31 mouse cellular contexts compared by ENCODE assay signal in genomic region chr3:87487392-87487791, GRCm38 (mm10). TPM values are rescaled to one million over a fixed set of nuclear protein-coding genes. Genes with fewer than 3 reads are reported as not detected.
DNase-seq lines count a peak whose midpoint lies in the region; ATAC-seq and TF ChIP-seq lines count a peak whose summit lies in the region.
"Had no signal": no experiment of that assay in that cellular context is flagged by ENCODE, and none has a peak within 500 bp of the region (broad histone marks: within the 10 kb centered on the region; RNA-seq: fewer than 3 reads in every experiment).

No protein-coding gene starts in this region.

- no peaks in the 10 kb centered on the region for H3K79me2 ChIP-seq in CH12.LX (replicated peaks; ENCODE audit: control insufficient read depth, extremely low read depth, insufficient read depth, poor library complexity, severe bottlenecking)

- no peak for TF ChIP-seq POLR2A in CH12.LX (IDR thresholded peaks at IDR 0.05; ENCODE audit: low read depth, low read length)
- no peak for TF ChIP-seq POLR2A in embryonic fibroblast, embryonic 13.5 days (IDR thresholded peaks at IDR 0.05; ENCODE audit: low read depth, low read length)

- H3K27me3 ChIP-seq in midbrain, embryonic 10.5 days (ENCODE audit: low read depth, poor library complexity, severe bottlenecking): no peaks in the 10 kb centered on the region
- no peaks in the 10 kb centered on the region for H3K27me3 ChIP-seq in midbrain, embryonic 11.5 days (ENCODE audit: control insufficient read depth, insufficient read depth, low read length)
- no peaks in the 10 kb centered on the region for H3K27me3 ChIP-seq in CH12.LX (replicated peaks)
- H3K27me3 ChIP-seq: forebrain, embryonic 13.5 days; hindbrain, embryonic 13.5 days; intestine, embryonic 15.5 days had no signal

- dilution Hi-C loops in CH12.LX (cut with MboI; ENCODE audit: extremely low pct_ligation_motif_present, extremely low pct_unique_long_range_greater_than_20kb, low sequenced_read_pairs): no loop called here

- TF ChIP-seq CTCF in CH12.LX (conservative IDR thresholded peaks at IDR 0.05 in 1 of 2, IDR thresholded peaks at IDR 0.05 in 1 of 2; ENCODE audit: low read depth in 2 of 2, low read length in 2 of 2): no peak
- TF ChIP-seq CTCF in embryonic fibroblast, embryonic 13.5 days (IDR thresholded peaks at IDR 0.05; ENCODE audit: borderline replicate concordance, insufficient read depth, low read length): no peak

- WGBS in midbrain, embryonic 10.5 days: 88% methylated on average over 4 of the region's 4 CpGs
- 84% methylated on average over 4 of the region's 4 CpGs for WGBS in midbrain, embryonic 11.5 days

- TF ChIP-seq EP300 in CH12.LX (IDR thresholded peaks at IDR 0.05; ENCODE audit: low read length): no peak

- no peak; the same call in none of the 2 replicates for TF ChIP-seq RAD21 in CH12.LX (IDR thresholded peaks at IDR 0.05; ENCODE audit: low read depth, low read length)

- in situ Hi-C loops in CH12.LX (cut with MboI; ENCODE audit: low pct_ligation_motif_present, low pct_unique_long_range_greater_than_20kb, low sequenced_read_pairs): no loop called here

- peaks cover 4% of the 10 kb centered on the region; the same call in 1 of the 2 replicates for H3K4me1 ChIP-seq in midbrain, embryonic 10.5 days
- H3K4me1 ChIP-seq in midbrain, embryonic 11.5 days (ENCODE audit: control insufficient read depth, insufficient read depth, low read length): no peaks in the 10 kb centered on the region
- peaks cover 9 to 40% of the 10 kb centered on the region in 2 experiments for H3K4me1 ChIP-seq in CH12.LX (ENCODE audit: control insufficient read depth in 1 of 2, insufficient read depth in 2 of 2)
- H3K4me1 ChIP-seq in embryonic fibroblast, embryonic 13.5 days (ENCODE audit: control insufficient read depth, insufficient read depth, low read length): peaks cover 5% of the 10 kb centered on the region
- H3K4me1 ChIP-seq: forebrain, embryonic 13.5 days; hindbrain, embryonic 13.5 days; intestine, embryonic 15.5 days had no signal

- DNase-seq in midbrain, embryonic 10.5 days (ENCODE audit: low spot score): peak; percentile 6
- DNase-seq in midbrain, embryonic 11.5 days (ENCODE audit: low spot score, missing footprints): no peak
- DNase-seq in A20 (ENCODE audit: low read depth, low spot score) (peak; percentile 65), CH12.LX (ENCODE audit: extremely low read depth) (peak; percentile 85)
- no peak for DNase-seq in left cerebral cortex, postnatal 4 days
- DNase-seq: adrenal gland, adult 2 months; adrenal gland, postnatal 14 days; cerebellum, adult 11-12 months; cerebellum, adult 8-10 months; cerebellum, postnatal 14 days; gastrocnemius, adult 2 months; gastrocnemius, postnatal 14 days; heart, adult 11 months had no signal

- ATAC-seq in midbrain, embryonic 11.5 days (ENCODE audit: low FRiP score): no peak
- no peak for ATAC-seq in monocyte, adult 5-6 weeks (replicated peaks; ENCODE audit: insufficient number of reproducible peaks, low FRiP score, low TSS enrichment, poor library complexity, severe bottlenecking)
- ATAC-seq: forebrain, embryonic 13.5 days; forebrain, embryonic 16.5 days; hindbrain, embryonic 16.5 days; intestine, embryonic 15.5 days had no signal

- intact Hi-C loops in left cerebral cortex, postnatal 4 days (cut with DNase I): no loop called here

- no peaks in the 10 kb centered on the region for H3K36me3 ChIP-seq in midbrain, embryonic 10.5 days
- H3K36me3 ChIP-seq in midbrain, embryonic 11.5 days (ENCODE audit: control insufficient read depth, insufficient read depth, low read length): no peaks in the 10 kb centered on the region
- peaks cover 0 to 5% of the 10 kb centered on the region in 2 experiments for H3K36me3 ChIP-seq in CH12.LX (replicated peaks in 1 of 2; ENCODE audit: control insufficient read depth in 1 of 2, insufficient read depth in 1 of 2, low read length in 1 of 2)
- H3K36me3 ChIP-seq: G1E; hindbrain, embryonic 10.5 days; hindbrain, embryonic 13.5 days; intestine, embryonic 15.5 days had no signal

- H3K9me3 ChIP-seq in midbrain, embryonic 10.5 days (replicated peaks): no peaks in the 10 kb centered on the region
- no peaks in the 10 kb centered on the region for H3K9me3 ChIP-seq in midbrain, embryonic 11.5 days (ENCODE audit: control insufficient read depth, low read length)
- peaks cover 5% of the 10 kb centered on the region for H3K9me3 ChIP-seq in CH12.LX (replicated peaks; ENCODE audit: low read length)
- H3K9me3 ChIP-seq: forebrain, embryonic 13.5 days; G1E; hindbrain, embryonic 10.5 days; hindbrain, embryonic 13.5 days; intestine, embryonic 15.5 days had no signal

- H3K27ac ChIP-seq in midbrain, embryonic 10.5 days (replicated peaks): no peak overlapping the region
- no peak overlapping the region for H3K27ac ChIP-seq in midbrain, embryonic 11.5 days (ENCODE audit: low read depth, low read length)
- H3K27ac ChIP-seq in CH12.LX (ENCODE audit: insufficient read depth, low read depth): peak overlapping the region; percentile 98
- peak overlapping the region; percentile 40; the same call in 1 of the 2 replicates for H3K27ac ChIP-seq in embryonic fibroblast, embryonic 13.5 days (ENCODE audit: insufficient read depth, low read length)
- H3K27ac ChIP-seq: forebrain, embryonic 13.5 days; gastrocnemius, adult 2 months; hindbrain, embryonic 10.5 days; hindbrain, embryonic 13.5 days; intestine, embryonic 15.5 days had no signal

- H3K4me3 ChIP-seq in midbrain, embryonic 10.5 days: no peak overlapping the region
- H3K4me3 ChIP-seq in midbrain, embryonic 11.5 days (ENCODE audit: low read depth, low read length): no peak overlapping the region
- H3K4me3 ChIP-seq in CH12.LX (replicated peaks in 1 of 3; ENCODE audit: low read depth in 2 of 3, low read length in 2 of 3, poor library complexity in 1 of 3): no peak overlapping the region
- no peak overlapping the region for H3K4me3 ChIP-seq in embryonic fibroblast, embryonic 13.5 days (ENCODE audit: insufficient read depth, low read length)
- H3K4me3 ChIP-seq: forebrain, embryonic 13.5 days; gastrocnemius, adult 2 months; hindbrain, embryonic 10.5 days; hindbrain, embryonic 13.5 days; intestine, embryonic 15.5 days had no signal

- no peak overlapping the region for H3K4me2 ChIP-seq in midbrain, embryonic 11.5 days
- H3K4me2 ChIP-seq in CH12.LX (ENCODE audit: insufficient read depth, low read depth, poor library complexity, severe bottlenecking): peak overlapping the region; percentile 97
- H3K4me2 ChIP-seq: forebrain, embryonic 13.5 days; heart, embryonic 11.5 days; hindbrain, embryonic 13.5 days; intestine, embryonic 15.5 days had no signal

- no peak overlapping the region for H3K9ac ChIP-seq in midbrain, embryonic 11.5 days (ENCODE audit: low read length)
- H3K9ac ChIP-seq in CH12.LX (ENCODE audit: insufficient read depth, low read depth): peak overlapping the region; percentile 71
- H3K9ac ChIP-seq: forebrain, embryonic 13.5 days; hindbrain, embryonic 13.5 days; intestine, embryonic 15.5 days had no signal

TF ChIP-seq in CH12.LX, 34 proteins besides CTCF, POLR2A, EP300 and RAD21:
- no peak for TF ChIP-seq BHLHE40 (IDR thresholded peaks at IDR 0.05; ENCODE audit: low read depth, low read length)
- TF ChIP-seq TCF12 (IDR thresholded peaks at IDR 0.05; ENCODE audit: low read depth, low read length): no peak
- peak; percentile 15 for TF ChIP-seq MAX (IDR thresholded peaks at IDR 0.05; ENCODE audit: low read length)
- no peak for TF ChIP-seq HCFC1 (IDR thresholded peaks at IDR 0.05; ENCODE audit: low read depth, low read length)
- no peak for TF ChIP-seq MXI1 (IDR thresholded peaks at IDR 0.05; ENCODE audit: low read depth, low read length)
- peak; percentile 53; the same call in 1 of the 2 replicates for TF ChIP-seq ETS1 (conservative IDR thresholded peaks at IDR 0.05; ENCODE audit: low read depth, low read length)
- TF ChIP-seq SIN3A (IDR thresholded peaks at IDR 0.05; ENCODE audit: low read length): peak; percentile 69; the same call in 1 of the 2 replicates
- TF ChIP-seq MEF2A (IDR thresholded peaks at IDR 0.05; ENCODE audit: borderline replicate concordance, low read depth, low read length): peak; percentile 24; the same call in 1 of the 2 replicates
- TF ChIP-seq TBP (conservative IDR thresholded peaks at IDR 0.05; ENCODE audit: low read depth, low read length): peak; percentile 61; the same call in 1 of the 2 replicates
TF ChIP-seq in CH12.LX: peak in this region for 5.

RNA-seq across cellular contexts. Expression of gene Etv3, which starts 37.8 kb away (rescaled TPM):
- polyA plus RNA-seq in midbrain, embryonic 10.5 days (2016; fragmentation: Nextera tagmentation; extraction: Ambion mirVana): 9.8 and 11.8 TPM in 2 replicates
- 8.0 and 8.1 TPM in 2 replicates for polyA plus RNA-seq in midbrain, embryonic 11.5 days (2014; fragmentation: Nextera tagmentation; extraction: Ambion mirVana)
- total RNA-seq in CH12.LX (2012; rRNA removed): 12.6 and 13.1 TPM in 2 replicates
- total RNA-seq in CH12.LX (2014; rRNA removed): 16.8 and 17.3 TPM in 2 replicates
- 22.7 and 24.1 TPM in 2 replicates for polyA plus RNA-seq in CH12.LX (2012; ENCODE audit: insufficient read length, low read depth)
- polyA plus RNA-seq in embryonic fibroblast, embryonic 13.5 days (2011; ENCODE audit: insufficient read length, low read depth, missing spikeins): 10.8 and 10.9 TPM in 2 replicates
- total RNA-seq in monocyte, adult 5-6 weeks (2017): 33.2 to 39.3 TPM (median 38.3 TPM) in 3 replicates
- total RNA-seq in left cerebral cortex, postnatal 4 days (2021): 10 to 100 TPM; 17.2 to 18.3 TPM

RNA-seq across cellular contexts. Expression of gene Fcrl5, which starts 51.8 kb away (rescaled TPM):
- polyA plus RNA-seq in midbrain, embryonic 10.5 days (2016; fragmentation: Nextera tagmentation; extraction: Ambion mirVana): not detected in 2 replicates
- polyA plus RNA-seq in midbrain, embryonic 11.5 days (2014; fragmentation: Nextera tagmentation; extraction: Ambion mirVana): not detected in 2 replicates
- 3.8 and 5.5 TPM in 2 replicates for total RNA-seq in CH12.LX (2012; rRNA removed)
- total RNA-seq in CH12.LX (2014; rRNA removed): 18.5 and 19.2 TPM in 2 replicates
- polyA plus RNA-seq in CH12.LX (2012; ENCODE audit: insufficient read length, low read depth): 16.9 and 20.7 TPM in 2 replicates
- not detected in 2 replicates for polyA plus RNA-seq in embryonic fibroblast, embryonic 13.5 days (2011; ENCODE audit: insufficient read length, low read depth, missing spikeins)
- 2.7 to 5.0 TPM (median 3.8 TPM) in 3 replicates for total RNA-seq in monocyte, adult 5-6 weeks (2017)
- total RNA-seq in left cerebral cortex, postnatal 4 days (2021): not detected
- total RNA-seq: adrenal gland, adult 2 months; adrenal gland, postnatal 14 days; adrenal gland, postnatal 4 days; gastrocnemius, adult 2 months; gastrocnemius, postnatal 14 days; gastrocnemius, postnatal 4 days; heart, postnatal 25 days had no signal
- polyA plus RNA-seq: adrenal gland, adult 2 months; brain, embryonic 14.5 days; embryonic facial prominence, embryonic 11.5 days; embryonic facial prominence, embryonic 14.5 days; forebrain, embryonic 13.5 days; forebrain, embryonic 16.5 days; G1E; heart, embryonic 11.5 days; heart, embryonic 14.5 days; heart, postnatal 0 days; hindbrain, embryonic 10.5 days; hindbrain, embryonic 13.5 days; hindbrain, embryonic 16.5 days; intestine, embryonic 15.5 days had no signal

Comparison
In these comparisons a context has a peak if more than half of its experiments do, and no peak if none do; other contexts are left out.
1. DNase-seq: peak in midbrain, embryonic 10.5 days (single experiment), A20 (single experiment) and CH12.LX (single experiment); none in midbrain, embryonic 11.5 days (single experiment) and left cerebral cortex, postnatal 4 days (single experiment).
2. H3K27ac ChIP-seq: peak in CH12.LX (single experiment) and embryonic fibroblast, embryonic 13.5 days (single experiment); none in midbrain, embryonic 10.5 days (single experiment) and midbrain, embryonic 11.5 days (single experiment).
3. RNA of gene Fcrl5, which starts 51.8 kb away (polyA plus RNA-seq): 16.9 to 20.7 TPM in CH12.LX; not detected in midbrain, embryonic 10.5 days, not detected in midbrain, embryonic 11.5 days and not detected in embryonic fibroblast, embryonic 13.5 days; every median in the first group is over 10 times any median in the second.